Mouse (Mus musculus) forebrain, postnatal 0 days (tissue): ENCODE measurements around the gene Atp1a1. TPM values are rescaled to one million over a fixed set of nuclear protein-coding genes. Genes with fewer than 3 reads are reported as not detected.

Source experiments
- ATAC-seq: fragments of 200-750 bp; cut with Nextera tagmentation; 2 replicates; pipeline ENCODE4 v1.8.0; 2017; ENCODE audit warnings: mild to moderate bottlenecking, moderate library complexity
- DNase-seq: peaks from one replicate; pipeline ENCODE4 v3.0.0-alpha.2; 2015
- H3K27ac ChIP-seq: fragments of 300-500 bp; sonication (generic); 2 replicates; pipeline ENCODE4 v1.5.1; 2014; ENCODE audit warnings: low read depth, mild to moderate bottlenecking, antibody characterized with exemption, low read length, moderate library complexity, mixed read lengths
- H3K27me3 ChIP-seq: fragments of 300-500 bp; sonication (generic); 2 replicates; pipeline ENCODE4 v1.6.1; 2014; ENCODE audit warnings: mild to moderate bottlenecking, low read length, mixed read lengths; ENCODE audit not compliant: insufficient read depth
- H3K36me3 ChIP-seq: fragments of 300-500 bp; sonication (generic); 2 replicates; pipeline ENCODE4 v1.6.1; 2014; ENCODE audit warnings: mild to moderate bottlenecking, moderate library complexity; ENCODE audit not compliant: insufficient read depth
- H3K4me1 ChIP-seq: fragments of 300-500 bp; sonication (generic); 2 replicates; pipeline ENCODE4 v1.6.1; 2014; ENCODE audit warnings: antibody characterized with exemption; ENCODE audit not compliant: insufficient read depth
- H3K4me2 ChIP-seq: fragments of 300-500 bp; sonication (generic); 2 replicates; pipeline ENCODE4 v1.6.1; 2014; ENCODE audit warnings: low read depth, mild to moderate bottlenecking, moderate library complexity
- H3K4me3 ChIP-seq: fragments of 300-500 bp; sonication (generic); 2 replicates; pipeline ENCODE4 v1.5.1; 2014; ENCODE audit warnings: low read depth, low read length, mixed read lengths
- H3K9ac ChIP-seq: fragments of 300-500 bp; sonication (generic); 2 replicates; pipeline ENCODE4 v1.6.1; 2014; ENCODE audit warnings: mild to moderate bottlenecking
- H3K9me3 ChIP-seq: fragments of 300-500 bp; sonication (generic); 2 replicates; pipeline ENCODE4 v1.6.1; 2016; ENCODE audit warnings: low read length
- CTCF ChIP-seq: sonication (generic); IDR thresholded peaks from 2 replicates; pipeline ENCODE4 v1.5.1; 2016; ENCODE audit warnings: antibody characterized with exemption, control low read depth, low read depth
- WGBS: fragments of 180-500 bp; shearing (Covaris S2); extraction: QIAGEN DNeasy Blood & Tissue Kit; methylation state at CpG from one replicate; pipeline ENCODE4 v1.1.7; 2014; 5-methylcytosine and 5-hydroxymethylcytosine counted together
- polyA plus RNA-seq: library from polyadenylated mRNA; unstranded; fragments of >200 nt; fragmentation: Nextera tagmentation; extraction: Ambion mirVana; gene quantifications from 2 replicates; pipeline ENCODE4 v1.2.1, GENCODE M21; 2015
- total RNA-seq: library from RNA; depleted of rRNA; stranded (reverse); fragments of >200 nt; gene quantifications from 2 replicates; pipeline ENCODE4 v1.2.3, GENCODE M21; 2014

Atp1a1 gene
- total and polyA plus RNA-seq, 2 experiments from 2014 or later: 53.7 to 199 TPM

- TF ChIP-seq CTCF: no peak
- Histone ChIP-seq H3K27ac (no peak overlapping the region), H3K27me3 (no peaks in the 10 kb centered on the region), H3K4me1 (no peaks in the 10 kb centered on the region), H3K36me3 (no peaks in the 10 kb centered on the region), H3K9me3 (no peaks in the 10 kb centered on the region), H3K4me2 (no peak overlapping the region), H3K4me3 (no peak overlapping the region), H3K9ac (no peak overlapping the region)
- WGBS: 73% methylated on average over 2 of the region's 2 CpGs
- ATAC-seq (peak; percentile 72), DNase-seq (peak; percentile 51)
Measured at GRCm38 (mm10) chr3:101628255-101628654, 23.8 kb upstream of the Atp1a1 start.

GRCm38 (mm10) chr3:101624287-101624686 lies 19.8 kb upstream of the Atp1a1 start:
- no peaks in the 10 kb centered on the region for H3K36me3 ChIP-seq
- WGBS: 63% methylated on average over 5 of the region's 5 CpGs
- H3K9me3 ChIP-seq: no peaks in the 10 kb centered on the region
- no peak overlapping the region for H3K4me2 ChIP-seq
- no peak overlapping the region for H3K9ac ChIP-seq
- no peak for ATAC-seq
- no peak overlapping the region for H3K4me3 ChIP-seq
- H3K4me1 ChIP-seq: no peaks in the 10 kb centered on the region
- H3K27ac ChIP-seq: no peak overlapping the region
- no peaks in the 10 kb centered on the region for H3K27me3 ChIP-seq
- no peak for TF ChIP-seq CTCF
- no peak for DNase-seq

- WGBS: 90% methylated on average over 4 of the region's 4 CpGs
- no peak for DNase-seq
- no peak for TF ChIP-seq CTCF
- Histone ChIP-seq H3K36me3 (no peaks in the 10 kb centered on the region), H3K4me3 (no peak overlapping the region), H3K4me1 (no peaks in the 10 kb centered on the region), H3K9ac (no peak overlapping the region), H3K9me3 (no peaks in the 10 kb centered on the region), H3K27me3 (no peaks in the 10 kb centered on the region), H3K27ac (no peak overlapping the region), H3K4me2 (no peak overlapping the region)
- ATAC-seq: no peak
Measured at GRCm38 (mm10) chr3:101619017-101619416, 14.5 kb upstream of the Atp1a1 start.

GRCm38 (mm10) chr3:101618505-101618904 lies 14.0 kb upstream of the Atp1a1 start:
- no peaks in the 10 kb centered on the region for H3K36me3 ChIP-seq
- H3K27ac ChIP-seq: no peak overlapping the region
- no peak overlapping the region for H3K4me3 ChIP-seq
- H3K4me1 ChIP-seq: no peaks in the 10 kb centered on the region
- H3K27me3 ChIP-seq: no peaks in the 10 kb centered on the region
- 74% methylated on average over 4 of the region's 4 CpGs for WGBS
- TF ChIP-seq CTCF: no peak
- no peaks in the 10 kb centered on the region for H3K9me3 ChIP-seq
- ATAC-seq (no peak), DNase-seq (no peak)
- H3K4me2 ChIP-seq: no peak overlapping the region
- no peak overlapping the region for H3K9ac ChIP-seq

GRCm38 (mm10) chr3:101617451-101617850 lies 13.0 kb upstream of the Atp1a1 start:
- H3K4me1 ChIP-seq: no peaks in the 10 kb centered on the region
- TF ChIP-seq CTCF: no peak
- H3K36me3 ChIP-seq: no peaks in the 10 kb centered on the region
- WGBS: 92% methylated on average over 8 of the region's 8 CpGs
- DNase-seq: no peak
- no peaks in the 10 kb centered on the region for H3K27me3 ChIP-seq
- no peak overlapping the region for H3K4me2 ChIP-seq
- H3K9me3 ChIP-seq: no peaks in the 10 kb centered on the region
- no peak overlapping the region for H3K9ac ChIP-seq
- no peak for ATAC-seq
- H3K4me3 ChIP-seq: no peak overlapping the region
- no peak overlapping the region for H3K27ac ChIP-seq

GRCm38 (mm10) chr3:101617007-101617406 lies 12.5 kb upstream of the Atp1a1 start:
- no peaks in the 10 kb centered on the region for H3K36me3 ChIP-seq
- H3K4me3 ChIP-seq: no peak overlapping the region
- H3K27ac ChIP-seq: no peak overlapping the region
- H3K4me1 ChIP-seq: no peaks in the 10 kb centered on the region
- H3K9me3 ChIP-seq: no peaks in the 10 kb centered on the region
- H3K4me2 ChIP-seq: no peak overlapping the region
- no peak overlapping the region for H3K9ac ChIP-seq
- no peak for TF ChIP-seq CTCF
- ATAC-seq (no peak), DNase-seq (no peak)
- H3K27me3 ChIP-seq: no peaks in the 10 kb centered on the region

- WGBS: 71% methylated on average over 6 of the region's 6 CpGs
- Histone ChIP-seq H3K36me3 (no peaks in the 10 kb centered on the region), H3K9me3 (no peaks in the 10 kb centered on the region), H3K27ac (no peak overlapping the region), H3K4me3 (no peak overlapping the region), H3K4me2 (no peak overlapping the region), H3K27me3 (no peaks in the 10 kb centered on the region), H3K9ac (no peak overlapping the region), H3K4me1 (no peaks in the 10 kb centered on the region)
- no peak for TF ChIP-seq CTCF
- DNase-seq (no peak), ATAC-seq (no peak)
Measured at GRCm38 (mm10) chr3:101615856-101616255, 11.4 kb upstream of the Atp1a1 start.
